Mouse (Mus musculus): ENCODE results near the gene Cdk9. TPM values are rescaled to one million over a fixed set of nuclear protein-coding genes. Genes with fewer than 3 reads are reported as not detected.

Gene Cdk9
- polyA plus RNA-seq, 1 experiment from 2014 or later = 82.7 TPM

- Histone ChIP-seq H3K27ac (ENCODE audit: low read length) (peak overlapping the region; percentile 19; the same call in 1 of the 2 replicates), H3K4me1 (ENCODE audit: control insufficient read depth, insufficient read depth, low read length) (peaks cover 4% of the 10 kb centered on the region; the same call in 1 of the 2 replicates), H3K4me3 (replicated peaks; ENCODE audit: low read length) (no peak overlapping the region)
Observed at GRCm38 (mm10) chr2:32668176-32668575, 44.7 kb downstream of the Cdk9 start.

DNA sequence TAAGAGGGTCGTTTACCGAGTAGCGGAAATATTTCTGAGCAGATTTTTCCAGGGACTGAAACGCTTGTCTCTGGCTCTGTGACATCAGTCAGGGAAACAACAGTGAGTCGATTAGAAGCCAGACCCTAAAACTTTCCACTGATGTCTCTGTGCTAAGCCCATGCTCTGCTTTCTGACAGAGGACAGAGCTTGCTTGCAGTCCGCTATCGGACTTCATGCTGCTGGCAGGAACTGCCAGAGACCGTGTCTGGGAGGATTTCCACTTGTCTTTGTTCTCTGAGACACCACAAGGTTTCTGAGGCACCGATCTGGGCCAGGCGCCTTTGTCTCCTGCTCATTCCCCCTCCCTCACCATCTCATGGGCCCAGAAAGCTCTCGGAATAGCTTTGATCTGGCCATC lies 45.1 kb downstream of the Cdk9 start:
- H3K4me3 ChIP-seq (replicated peaks; ENCODE audit: low read length) = no peak overlapping the region
- 43% methylated on average over 11 of the region's 11 CpGs for WGBS
- ATAC-seq (ENCODE audit: insufficient read depth, low FRiP score) = no peak
- no peak overlapping the region for H3K9ac ChIP-seq (ENCODE audit: low read length)
- peaks cover 4% of the 10 kb centered on the region; the same call in 1 of the 2 replicates for H3K4me1 ChIP-seq (ENCODE audit: control insufficient read depth, insufficient read depth, low read length)
- H3K4me2 ChIP-seq (ENCODE audit: low read depth, low read length) = no peak overlapping the region
- H3K27me3 ChIP-seq (ENCODE audit: control insufficient read depth, insufficient read depth, low read length) = no peaks in the 10 kb centered on the region
- no peaks in the 10 kb centered on the region for H3K36me3 ChIP-seq (ENCODE audit: control insufficient read depth, insufficient read depth, low read length)
- H3K9me3 ChIP-seq (replicated peaks; ENCODE audit: control insufficient read depth, low read length) = no peaks in the 10 kb centered on the region
- peak overlapping the region; percentile 19; the same call in 1 of the 2 replicates for H3K27ac ChIP-seq (ENCODE audit: low read length)

More at GRCm38 (mm10) chr2:32668176-32668575, 44.7 kb downstream of the Cdk9 start:
- no peak overlapping the region for H3K4me2 ChIP-seq (ENCODE audit: low read depth, low read length)
- WGBS = 89% methylated on average over 7 of the region's 7 CpGs
- H3K27me3 ChIP-seq (ENCODE audit: control insufficient read depth, insufficient read depth, low read length) = no peaks in the 10 kb centered on the region
- no peaks in the 10 kb centered on the region for H3K36me3 ChIP-seq (ENCODE audit: control insufficient read depth, insufficient read depth, low read length)
- no peak overlapping the region for H3K9ac ChIP-seq (ENCODE audit: low read length)
- no peak for ATAC-seq (ENCODE audit: insufficient read depth, low FRiP score)
- H3K9me3 ChIP-seq (replicated peaks; ENCODE audit: control insufficient read depth, low read length) = no peaks in the 10 kb centered on the region

- no peak overlapping the region for H3K4me3 ChIP-seq (replicated peaks; ENCODE audit: low read length)
- H3K36me3 ChIP-seq (ENCODE audit: control insufficient read depth, insufficient read depth, low read length) = no peaks in the 10 kb centered on the region
- H3K27ac ChIP-seq (ENCODE audit: low read length) = no peak overlapping the region
- H3K4me1 ChIP-seq (ENCODE audit: control insufficient read depth, insufficient read depth, low read length) = peaks cover 11% of the 10 kb centered on the region
- no peak overlapping the region for H3K9ac ChIP-seq (ENCODE audit: low read length)
- no peaks in the 10 kb centered on the region for H3K9me3 ChIP-seq (replicated peaks; ENCODE audit: control insufficient read depth, low read length)
- H3K27me3 ChIP-seq (ENCODE audit: control insufficient read depth, insufficient read depth, low read length) = no peaks in the 10 kb centered on the region
- H3K4me2 ChIP-seq (ENCODE audit: low read depth, low read length) = no peak overlapping the region
- 81% methylated on average over 6 of the region's 6 CpGs for WGBS
- no peak for ATAC-seq (ENCODE audit: insufficient read depth, low FRiP score)
Observed at GRCm38 (mm10) chr2:32665853-32666252, 47.0 kb downstream of the Cdk9 start.

DNA sequence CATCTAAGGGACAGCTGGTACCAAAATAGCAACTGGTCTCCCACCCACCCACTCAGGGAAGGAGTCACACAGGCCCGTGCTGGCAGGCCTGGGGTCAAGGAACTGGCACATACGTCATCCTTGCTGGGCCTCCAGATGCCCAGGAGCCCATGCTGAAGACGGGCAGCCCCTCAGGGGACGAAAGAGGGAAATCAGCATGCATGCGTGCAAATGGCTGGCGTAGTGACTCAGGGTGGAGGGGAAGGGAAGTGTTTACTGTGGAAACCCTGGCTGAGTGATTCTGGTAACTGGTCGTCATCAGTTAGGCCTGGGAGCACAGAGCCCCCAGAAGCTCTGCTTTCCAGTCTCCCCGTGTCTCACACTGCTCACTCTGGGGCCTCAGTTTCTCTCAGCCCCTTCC lies 47.5 kb downstream of the Cdk9 start:
- Histone ChIP-seq H3K9me3 (replicated peaks; ENCODE audit: control insufficient read depth, low read length) (no peaks in the 10 kb centered on the region), H3K9ac (ENCODE audit: low read length) (no peak overlapping the region), H3K27me3 (ENCODE audit: control insufficient read depth, insufficient read depth, low read length) (no peaks in the 10 kb centered on the region), H3K4me1 (ENCODE audit: control insufficient read depth, insufficient read depth, low read length) (peaks cover 11% of the 10 kb centered on the region), H3K27ac (ENCODE audit: low read length) (no peak overlapping the region), H3K36me3 (ENCODE audit: control insufficient read depth, insufficient read depth, low read length) (no peaks in the 10 kb centered on the region), H3K4me2 (ENCODE audit: low read depth, low read length) (no peak overlapping the region), H3K4me3 (replicated peaks; ENCODE audit: low read length) (no peak overlapping the region)
- no peak for ATAC-seq (ENCODE audit: insufficient read depth, low FRiP score)
- 67% methylated on average over 8 of the region's 8 CpGs for WGBS

GRCm38 (mm10) chr2:32662291-32662690 lies 50.6 kb downstream of the Cdk9 start:
- Histone ChIP-seq H3K27ac (ENCODE audit: low read length) (peak overlapping the region; percentile 74), H3K4me1 (ENCODE audit: control insufficient read depth, insufficient read depth, low read length) (peaks cover 11% of the 10 kb centered on the region), H3K4me2 (ENCODE audit: low read depth, low read length) (no peak overlapping the region), H3K9ac (ENCODE audit: low read length) (peak overlapping the region; percentile 42), H3K4me3 (replicated peaks; ENCODE audit: low read length) (no peak overlapping the region), H3K9me3 (replicated peaks; ENCODE audit: control insufficient read depth, low read length) (no peaks in the 10 kb centered on the region), H3K36me3 (ENCODE audit: control insufficient read depth, insufficient read depth, low read length) (no peaks in the 10 kb centered on the region), H3K27me3 (ENCODE audit: control insufficient read depth, insufficient read depth, low read length) (no peaks in the 10 kb centered on the region)
- WGBS = 46% methylated on average over 5 of the region's 5 CpGs
- ATAC-seq (ENCODE audit: insufficient read depth, low FRiP score) = 0 out of 2 replicates have a peak, but pooled peaks have one; percentile 6

- Histone ChIP-seq H3K36me3 (ENCODE audit: control insufficient read depth, insufficient read depth, low read length) (no peaks in the 10 kb centered on the region), H3K27ac (ENCODE audit: low read length) (peak overlapping the region; percentile 74), H3K27me3 (ENCODE audit: control insufficient read depth, insufficient read depth, low read length) (no peaks in the 10 kb centered on the region), H3K9ac (ENCODE audit: low read length) (peak overlapping the region; percentile 42), H3K4me1 (ENCODE audit: control insufficient read depth, insufficient read depth, low read length) (peaks cover 11% of the 10 kb centered on the region), H3K4me3 (replicated peaks; ENCODE audit: low read length) (no peak overlapping the region), H3K4me2 (ENCODE audit: low read depth, low read length) (no peak overlapping the region), H3K9me3 (replicated peaks; ENCODE audit: control insufficient read depth, low read length) (no peaks in the 10 kb centered on the region)
- peak; percentile 63 for ATAC-seq (ENCODE audit: insufficient read depth, low FRiP score)
- WGBS = 26% methylated on average over 7 of the region's 7 CpGs
Observed at GRCm38 (mm10) chr2:32661509-32662107, 51.3 kb downstream of the Cdk9 start.

DNA sequence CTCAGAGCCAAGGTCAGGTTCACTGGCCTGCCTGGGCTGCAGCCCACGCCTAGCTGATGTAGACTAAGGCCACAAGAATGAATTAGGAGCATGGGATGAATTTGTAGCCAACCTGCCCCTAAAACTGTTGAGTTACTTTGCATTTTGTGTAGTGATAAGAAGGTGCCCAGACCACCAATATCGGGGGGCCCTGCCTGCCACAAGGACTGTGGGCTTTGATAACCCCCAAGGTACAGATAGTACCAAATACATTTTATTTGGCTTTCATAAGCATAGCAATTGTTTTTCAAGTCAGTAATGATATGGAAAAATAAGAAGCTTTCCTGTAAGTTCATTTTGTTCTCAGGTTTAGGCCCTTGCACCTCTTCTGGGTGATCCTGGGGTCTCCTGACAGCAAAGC lies 54.0 kb downstream of the Cdk9 start:
- WGBS = 78% methylated on average over 2 of the region's 2 CpGs
- no peaks in the 10 kb centered on the region for H3K27me3 ChIP-seq (ENCODE audit: control insufficient read depth, insufficient read depth, low read length)

DNA sequence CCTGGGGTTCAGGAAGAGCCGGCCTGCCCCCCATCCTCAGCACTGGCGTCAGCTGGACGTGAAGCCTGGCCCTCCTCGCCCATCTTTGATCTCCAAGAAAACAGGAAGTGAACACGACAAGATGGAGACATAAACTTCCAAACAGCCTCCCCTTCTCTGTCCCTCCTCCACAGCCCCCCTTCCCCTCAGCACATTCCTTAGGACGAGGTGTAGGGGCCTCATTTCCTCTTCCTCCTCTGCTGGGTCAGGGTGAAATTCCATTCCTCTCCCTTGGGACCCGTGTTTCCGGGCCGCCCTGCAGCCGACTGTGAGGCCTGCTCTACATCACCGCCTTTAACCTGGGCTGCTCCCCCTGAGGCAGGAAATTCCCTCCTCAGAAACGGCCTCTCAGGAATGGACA lies 57.0 kb downstream of the Cdk9 start:
- H3K4me2 ChIP-seq (ENCODE audit: low read depth, low read length) = no peak overlapping the region
- no peak overlapping the region for H3K4me3 ChIP-seq (replicated peaks; ENCODE audit: low read length)
- 44% methylated on average over 12 of the region's 12 CpGs for WGBS
- peaks cover 15% of the 10 kb centered on the region; the same call in 1 of the 2 replicates for H3K4me1 ChIP-seq (ENCODE audit: control insufficient read depth, insufficient read depth, low read length)
- no peaks in the 10 kb centered on the region for H3K9me3 ChIP-seq (replicated peaks; ENCODE audit: control insufficient read depth, low read length)
- peak; percentile 63; the same call in 1 of the 2 replicates for ATAC-seq (ENCODE audit: insufficient read depth, low FRiP score)
- no peak overlapping the region for H3K9ac ChIP-seq (ENCODE audit: low read length)
- peak overlapping the region; percentile 66 for H3K27ac ChIP-seq (ENCODE audit: low read length)
- H3K36me3 ChIP-seq (ENCODE audit: control insufficient read depth, insufficient read depth, low read length) = no peaks in the 10 kb centered on the region
- H3K27me3 ChIP-seq (ENCODE audit: control insufficient read depth, insufficient read depth, low read length) = no peaks in the 10 kb centered on the region

More for the DNA sequence above, 54.0 kb downstream of the Cdk9 start:
- Histone ChIP-seq H3K36me3 (ENCODE audit: control insufficient read depth, insufficient read depth, low read length) (no peaks in the 10 kb centered on the region), H3K27ac (ENCODE audit: low read length) (no peak overlapping the region), H3K4me2 (ENCODE audit: low read depth, low read length) (no peak overlapping the region), H3K9me3 (replicated peaks; ENCODE audit: control insufficient read depth, low read length) (no peaks in the 10 kb centered on the region), H3K9ac (ENCODE audit: low read length) (no peak overlapping the region), H3K4me3 (replicated peaks; ENCODE audit: low read length) (no peak overlapping the region), H3K4me1 (ENCODE audit: control insufficient read depth, insufficient read depth, low read length) (peaks cover 25% of the 10 kb centered on the region)
- ATAC-seq (ENCODE audit: insufficient read depth, low FRiP score) = no peak

All from stomach, embryonic 16.5 days (tissue).